Mouse (Mus musculus) c-Kit-negative CD71-positive TER-119-positive erythroid progenitor cells, embryonic 14.5 days (primary cell): ENCODE measurements around the gene Slc2a9.
"Not testable (repeated sequence)": the region's sequence is repeated elsewhere in the genome, so short reads cannot be mapped to it uniquely, and the experiment has no call there.

Source experiments
- DNase-seq: peaks from one replicate; pipeline ENCODE4 v3.0.0-alpha.2; 2013; ENCODE audit warnings: low read depth, low spot score

Slc2a9 gene

DNA sequence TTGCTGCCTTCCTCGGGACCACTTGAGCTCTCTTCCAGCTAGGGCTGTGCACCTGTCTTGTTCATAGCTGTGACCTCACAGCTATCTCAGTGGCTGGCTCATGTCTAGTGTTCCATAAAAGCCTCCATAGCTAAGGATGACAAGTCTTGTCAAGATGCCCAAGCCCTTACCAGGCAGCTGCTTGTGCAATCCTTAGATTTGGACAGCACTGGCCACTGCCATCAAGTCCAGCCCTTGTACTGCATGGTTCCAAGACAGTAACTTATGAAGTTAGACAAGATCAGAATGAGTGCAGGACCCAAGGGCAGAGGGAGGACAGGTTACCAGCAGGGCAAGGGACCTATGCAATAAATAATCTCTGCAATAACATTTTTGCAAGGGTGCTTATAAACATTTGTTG, 1.2 kb upstream of the Slc2a9 start:
- no peak for DNase-seq

DNA sequence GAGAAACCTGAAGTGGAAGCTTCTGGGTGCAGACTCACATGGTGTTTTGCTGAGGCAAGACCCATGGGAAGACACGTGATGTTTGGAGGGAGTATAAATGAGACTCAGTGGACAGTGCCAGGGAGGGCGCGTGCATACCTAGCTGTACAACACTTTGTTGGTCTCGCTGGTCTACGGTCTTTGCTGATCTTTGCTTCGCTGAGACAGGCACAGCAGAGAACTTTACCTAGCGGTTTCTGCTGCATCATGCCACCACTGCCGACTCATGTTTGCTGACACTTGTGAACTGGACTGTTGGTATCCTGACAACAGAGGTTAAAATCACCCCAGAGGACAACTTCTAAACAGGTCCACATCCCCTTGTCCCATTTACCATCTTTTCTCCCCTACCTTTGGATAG, 2.9 kb downstream of the Slc2a9 start:
- DNase-seq = peak; percentile 55

DNA sequence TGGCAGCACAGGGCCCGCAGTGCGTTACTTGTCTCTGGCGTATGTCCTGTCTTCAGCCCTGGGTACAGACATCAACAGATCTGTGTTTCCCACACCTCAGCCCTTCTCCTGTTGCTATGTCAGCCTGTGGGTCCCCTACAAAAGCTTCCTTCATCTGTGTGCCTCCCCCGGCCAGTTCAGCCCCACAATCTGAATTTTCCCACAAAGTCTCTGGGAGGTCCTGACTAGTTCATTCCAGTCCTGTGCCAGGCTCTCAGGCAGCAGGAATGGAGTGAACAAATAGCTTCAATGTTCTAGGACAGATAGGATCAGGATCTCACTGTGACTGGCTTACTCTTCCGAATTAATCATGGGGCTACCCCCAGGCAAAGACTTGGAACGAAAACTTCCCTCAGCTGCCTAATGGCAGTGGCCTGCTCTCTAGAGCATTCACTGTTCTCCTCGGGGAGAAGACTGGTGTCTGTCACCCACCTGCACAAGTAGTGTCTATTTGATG, 3.6 kb downstream of the Slc2a9 start:
- no peak for DNase-seq

DNA sequence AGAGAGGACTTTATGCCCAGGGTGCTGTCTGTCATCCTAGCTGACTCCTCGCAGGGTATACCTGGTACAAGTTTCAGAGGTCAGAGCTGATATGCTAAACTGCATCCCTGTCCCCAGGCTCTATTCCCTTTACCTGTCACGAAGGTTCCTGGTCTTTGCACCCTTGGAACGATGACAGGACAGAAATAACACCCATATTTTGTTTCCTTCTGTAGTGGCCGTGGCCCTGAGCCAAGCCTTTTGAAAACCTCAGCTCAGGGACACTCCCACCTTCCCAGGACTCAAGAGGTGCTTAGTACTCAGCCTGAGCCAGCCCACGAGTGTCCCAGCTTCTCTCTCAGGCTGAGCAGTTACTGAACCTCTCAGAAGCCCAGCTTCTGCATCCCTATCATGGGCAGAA, 4.5 kb downstream of the Slc2a9 start:
- no peak for DNase-seq

DNA sequence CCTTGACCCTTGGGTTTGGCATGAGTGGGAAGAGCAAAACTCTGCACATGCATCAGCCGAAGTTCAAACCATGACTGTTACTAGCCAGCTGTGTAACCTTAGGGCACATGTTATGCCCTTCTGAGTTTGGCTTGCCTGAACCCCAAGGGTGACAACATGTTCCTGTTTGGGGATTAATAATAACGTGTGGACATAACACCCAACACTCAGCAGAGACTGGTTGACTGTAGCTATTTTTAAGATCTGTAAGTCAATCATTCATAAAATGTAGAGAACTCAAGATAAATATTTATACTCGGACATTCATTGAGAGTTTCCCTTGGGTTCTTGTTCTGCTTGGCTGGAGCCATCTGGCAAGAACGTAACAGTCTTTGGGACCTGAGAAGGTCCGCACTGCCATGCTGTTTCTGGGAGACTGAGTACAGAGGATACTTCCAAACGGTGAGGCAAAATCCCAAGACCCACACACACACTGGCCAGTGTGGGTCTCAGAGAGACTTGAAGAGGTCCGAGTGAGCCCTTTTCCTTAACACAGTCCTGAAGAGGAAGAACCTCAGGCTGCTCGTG, 6.4 kb downstream of the Slc2a9 start:
- DNase-seq = no peak

DNA sequence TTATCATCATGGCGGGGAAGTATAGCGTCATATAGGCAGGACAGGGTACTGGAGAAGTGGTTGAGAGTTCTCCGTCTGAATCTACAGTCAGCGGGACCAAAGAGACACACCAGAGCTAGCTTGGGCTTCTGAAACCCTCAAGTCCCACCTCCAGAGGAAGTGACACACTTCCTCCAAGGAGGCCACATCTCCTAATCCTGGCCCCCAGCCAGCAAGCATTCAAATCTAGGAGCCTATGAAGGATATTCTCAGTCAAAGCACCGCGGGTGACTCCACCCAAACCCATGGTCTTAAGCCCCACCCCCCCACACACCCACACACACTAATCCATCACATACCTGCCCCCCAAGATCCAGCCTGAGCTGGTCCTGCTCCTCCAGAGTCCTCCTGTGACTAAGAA, 9.1 kb downstream of the Slc2a9 start:
- DNase-seq = no peak

DNA sequence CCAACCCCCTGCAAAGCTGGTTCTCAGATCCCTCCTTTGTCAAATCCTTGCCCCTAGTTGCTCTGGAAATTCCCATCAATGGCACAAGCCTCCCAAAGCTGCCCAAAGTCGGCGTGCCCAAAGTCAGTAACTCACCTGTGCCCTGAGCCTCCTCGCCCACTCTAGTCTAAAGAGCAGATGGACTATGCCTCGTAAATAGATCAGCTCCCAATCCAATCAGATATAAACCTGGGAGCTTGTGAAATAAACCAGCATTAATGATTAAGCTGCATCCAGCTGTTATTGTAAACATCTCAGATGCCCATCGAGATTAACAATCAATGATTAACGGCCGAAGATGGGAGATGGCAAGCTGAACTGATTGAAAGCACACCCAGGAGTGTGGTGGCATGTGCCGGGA, 11.2 kb downstream of the Slc2a9 start:
- no peak for DNase-seq

DNA sequence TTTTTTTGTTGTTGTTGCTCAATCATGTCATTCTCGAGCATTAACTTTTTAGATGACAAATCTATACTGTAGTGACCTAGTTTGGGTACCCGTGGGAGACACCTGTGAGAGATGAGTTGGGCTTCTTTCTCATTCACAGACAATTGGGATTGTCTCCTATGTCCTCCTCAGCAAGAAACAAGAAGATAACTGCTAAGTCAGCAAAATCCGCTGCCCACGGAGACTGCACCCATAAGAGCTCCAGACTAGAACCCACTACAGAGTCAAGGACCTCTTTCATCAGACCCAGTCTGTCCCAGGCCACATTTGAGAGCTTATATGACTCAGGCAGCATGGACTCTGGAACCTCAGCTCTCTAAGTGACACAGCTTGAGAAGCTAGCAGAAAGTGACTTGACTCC, 13.2 kb downstream of the Slc2a9 start:
- DNase-seq = no peak

DNA sequence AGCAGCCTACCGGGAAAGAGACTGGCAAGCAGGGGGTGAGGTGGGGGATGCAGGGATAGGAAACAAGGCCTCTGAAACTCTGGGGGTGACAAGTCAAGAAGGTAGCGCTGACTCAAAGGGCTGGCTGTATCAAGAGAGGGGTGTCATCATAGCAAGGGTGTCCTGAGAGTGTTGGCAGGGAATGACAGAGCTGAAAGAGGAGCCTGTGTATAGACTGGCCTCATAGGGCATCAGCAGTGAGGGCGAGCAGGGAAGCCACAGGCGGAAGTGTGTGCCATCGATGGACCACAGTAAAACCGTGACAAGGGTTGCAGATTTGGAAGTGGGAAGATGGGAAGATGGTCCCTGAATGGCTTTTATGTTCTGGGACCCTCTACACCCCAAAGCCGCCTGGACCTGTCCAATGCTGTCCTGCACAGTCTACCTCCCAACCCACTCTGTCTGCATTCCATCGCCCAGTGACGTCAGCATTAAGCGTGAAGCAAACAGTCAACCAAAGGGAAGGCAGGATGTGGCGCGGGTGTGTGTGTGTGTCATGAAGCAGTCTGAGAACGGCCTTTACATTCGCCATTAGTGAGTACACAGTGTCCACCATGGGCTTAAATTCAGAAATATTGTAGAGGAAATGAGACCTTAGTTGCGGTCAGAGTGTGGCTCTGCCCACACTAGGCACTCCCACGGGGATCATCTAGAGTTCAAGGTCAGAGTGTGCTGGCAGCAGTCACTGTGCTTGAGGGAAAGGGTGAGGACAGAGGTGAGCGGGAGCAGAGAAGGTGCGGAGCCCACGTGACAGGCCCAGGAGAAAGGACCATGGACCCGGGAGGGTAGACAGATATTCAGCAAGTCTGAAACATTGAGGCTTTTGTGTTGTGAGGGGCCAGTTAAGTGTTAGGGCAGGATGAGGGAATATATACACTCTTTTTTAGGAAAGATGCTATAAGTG, 14.0 kb downstream of the Slc2a9 start:
- no peak for DNase-seq

DNA sequence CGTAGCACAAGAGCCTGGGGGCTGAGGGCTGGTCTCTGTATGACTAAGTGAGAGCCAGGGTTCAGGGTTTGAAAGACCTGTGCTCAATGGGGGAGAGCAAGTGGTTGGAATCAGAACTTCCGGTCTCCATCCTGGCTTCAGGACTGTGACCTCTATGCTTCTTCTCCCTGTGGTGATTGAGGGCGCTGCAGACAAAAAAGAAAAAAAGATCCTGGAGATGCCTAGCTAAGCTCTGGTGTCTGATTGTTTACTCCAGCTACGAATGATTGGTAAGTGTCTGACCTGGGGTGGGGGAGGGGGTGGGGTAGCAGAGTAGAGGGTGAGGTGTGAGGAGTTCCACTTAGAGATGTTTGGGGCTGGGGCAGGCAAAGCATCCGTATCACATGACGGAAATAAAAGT, 14.9 kb downstream of the Slc2a9 start:
- no peak for DNase-seq

DNA sequence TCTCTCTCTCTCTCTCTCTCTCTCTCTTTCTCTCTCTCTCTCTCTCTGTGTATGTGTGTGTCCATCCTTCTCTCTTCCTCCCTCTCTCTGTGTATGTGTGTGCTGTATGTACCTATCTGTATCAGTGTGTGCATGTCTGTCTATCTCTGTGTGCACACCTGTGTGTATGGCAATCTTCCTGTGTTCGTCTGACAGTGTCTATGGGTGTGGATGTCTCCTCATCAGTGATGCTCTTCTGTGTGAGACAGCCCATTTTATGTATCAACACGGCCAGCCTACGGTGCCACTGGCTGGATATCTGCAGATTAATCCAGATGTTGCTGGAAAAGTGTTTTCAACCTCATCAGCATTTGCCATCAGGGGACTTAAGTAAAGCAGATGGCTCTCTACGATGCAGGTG, 15.7 kb downstream of the Slc2a9 start:
- DNase-seq = no peak

DNA sequence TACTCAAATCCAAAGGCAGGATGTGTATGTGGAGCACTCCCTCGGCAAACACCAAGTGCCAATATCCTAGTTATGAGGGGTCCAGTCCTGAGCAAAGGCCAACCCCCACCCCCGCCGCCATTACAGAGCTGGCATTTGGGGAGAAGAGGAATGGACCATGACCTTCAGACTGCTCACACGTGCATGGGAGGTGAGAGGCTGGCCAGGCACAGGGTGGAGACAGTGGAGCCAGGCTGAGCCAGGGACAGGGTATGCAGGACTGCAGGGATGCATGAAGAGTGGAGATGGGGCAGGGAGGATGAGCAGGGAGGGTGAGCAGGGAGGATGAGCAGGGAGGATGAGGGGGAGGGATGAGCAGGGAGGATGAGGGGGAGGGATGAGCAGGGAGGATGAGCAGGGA, 17.0 kb downstream of the Slc2a9 start:
- no peak for DNase-seq

DNA sequence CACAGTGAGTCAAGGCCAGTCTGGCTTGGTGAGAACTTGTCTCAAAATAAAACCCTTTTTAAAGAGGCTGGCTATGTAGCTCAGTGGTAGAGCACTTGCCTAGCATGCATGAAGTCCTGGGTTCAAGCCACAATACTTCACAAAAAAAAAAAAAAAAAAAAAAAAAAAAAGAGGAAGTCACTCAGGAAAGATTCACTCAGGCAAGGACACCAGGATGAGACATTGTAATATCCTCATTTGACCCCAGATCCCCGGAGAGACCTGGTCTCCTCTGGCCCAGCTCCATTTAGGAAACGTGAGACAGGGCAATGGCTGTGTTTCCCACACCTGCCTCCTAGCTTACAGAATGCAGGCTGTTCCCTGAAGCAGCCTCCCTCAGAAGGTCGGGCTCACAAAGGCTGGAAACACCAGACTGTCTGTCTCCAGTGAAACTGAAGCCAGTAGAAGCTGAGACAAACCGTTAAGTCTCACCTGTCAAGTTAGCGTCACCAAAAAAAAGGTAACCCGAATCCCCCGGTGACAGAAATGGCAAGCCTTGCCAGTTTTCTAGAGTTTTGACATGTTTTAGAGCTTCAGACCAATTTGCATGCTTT, 19.3 kb downstream of the Slc2a9 start:
- no peak for DNase-seq

DNA sequence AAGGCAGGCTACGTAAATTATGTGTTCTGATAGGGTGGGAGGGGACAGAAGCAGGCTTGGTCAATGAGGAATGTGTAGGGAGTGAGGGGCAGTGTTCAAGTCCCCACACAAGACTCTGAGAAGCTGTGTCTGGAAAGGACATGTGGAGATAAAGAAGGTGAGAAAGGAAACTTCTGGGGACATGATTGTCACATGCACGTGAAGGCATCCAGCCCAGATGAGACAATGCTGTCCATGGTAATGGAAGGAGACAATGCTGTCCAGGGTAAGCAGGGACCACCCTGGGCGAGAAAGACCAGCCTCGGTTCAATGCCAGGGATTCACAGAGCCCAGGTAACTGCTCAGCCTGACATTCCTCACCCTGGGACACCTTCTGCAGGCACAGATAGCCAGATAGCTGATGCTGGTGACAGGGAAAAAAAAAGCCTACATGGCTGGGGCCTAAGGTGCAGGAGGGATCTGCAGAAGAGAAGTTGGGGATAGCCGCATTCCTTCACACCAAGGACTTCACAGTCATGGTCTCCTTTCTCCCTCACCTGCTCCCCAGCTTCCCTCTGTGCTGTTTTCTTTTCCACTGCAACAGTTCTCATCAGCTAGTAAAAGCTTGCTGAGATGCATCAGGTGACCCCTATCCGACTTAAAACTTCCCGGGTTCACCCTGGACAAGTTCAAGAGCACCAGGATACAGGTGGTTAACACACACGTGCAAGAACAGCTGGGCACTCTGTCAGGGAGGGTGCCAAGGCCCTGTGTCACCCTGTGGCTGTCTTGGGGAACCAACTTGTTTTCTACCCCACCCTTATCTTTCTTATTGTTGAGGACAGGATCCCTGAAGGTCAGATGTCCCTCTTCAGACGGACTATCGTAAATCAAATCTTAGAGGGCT, 21.9 kb downstream of the Slc2a9 start:
- DNase-seq = no peak

DNA sequence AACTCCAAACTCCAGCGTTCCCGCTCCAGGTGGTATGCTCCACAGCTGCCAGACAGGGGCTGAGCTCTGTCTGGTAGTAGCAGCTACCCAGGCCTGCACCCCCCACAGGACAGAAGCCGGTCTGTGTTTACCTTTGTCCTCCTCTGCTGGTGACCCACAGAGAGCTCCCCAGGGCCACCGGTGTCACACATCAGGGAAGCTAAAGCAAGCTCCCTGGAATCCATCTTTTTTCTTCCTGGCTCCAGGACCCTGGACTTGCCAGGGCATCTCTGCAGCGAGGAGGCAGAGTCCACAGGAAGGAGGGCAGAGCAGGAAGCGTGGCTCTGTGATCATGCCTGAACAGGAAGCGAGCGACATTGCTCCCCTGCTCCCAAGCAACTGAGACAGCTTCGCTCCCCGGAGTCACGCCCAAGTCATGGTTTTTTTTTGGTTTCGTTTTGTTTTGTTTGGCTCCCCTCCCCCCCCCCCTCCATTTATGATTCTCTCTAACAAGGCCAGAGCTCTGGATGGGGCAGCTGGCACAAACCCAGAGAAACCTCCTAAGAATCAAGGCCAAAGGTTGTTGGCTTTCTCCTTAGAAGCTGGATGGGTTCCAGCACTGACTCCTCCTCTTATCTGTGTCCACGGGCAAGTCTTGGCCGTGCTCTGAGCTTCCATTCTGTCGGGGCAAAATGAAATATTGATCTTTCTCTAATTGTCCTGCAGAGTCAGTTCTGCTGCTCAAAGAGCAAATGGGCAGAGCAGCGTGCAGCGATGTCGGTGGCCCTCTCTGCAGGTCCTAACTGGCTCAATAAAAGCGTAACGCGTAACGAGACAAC, 22.8 kb downstream of the Slc2a9 start:
- DNase-seq = no peak

DNA sequence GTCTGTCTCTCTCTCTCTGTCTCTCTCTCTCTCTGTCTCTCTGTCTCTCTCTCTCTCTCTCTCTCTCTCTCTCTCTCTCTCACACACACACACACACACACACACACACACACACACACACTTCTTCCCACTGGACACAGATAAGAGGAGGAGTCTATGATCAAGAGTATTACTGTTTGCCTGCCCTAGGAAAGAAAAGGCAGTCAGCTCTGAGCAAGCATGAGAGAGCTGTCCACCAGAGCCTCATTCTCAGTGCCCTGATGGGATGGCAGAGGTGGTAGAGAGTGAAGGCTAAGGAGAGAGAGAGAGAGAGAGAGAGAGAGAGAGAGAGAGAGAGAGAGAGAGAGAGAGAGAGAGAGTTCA, 23.4 kb downstream of the Slc2a9 start:
- not testable (repeated sequence) for DNase-seq

DNA sequence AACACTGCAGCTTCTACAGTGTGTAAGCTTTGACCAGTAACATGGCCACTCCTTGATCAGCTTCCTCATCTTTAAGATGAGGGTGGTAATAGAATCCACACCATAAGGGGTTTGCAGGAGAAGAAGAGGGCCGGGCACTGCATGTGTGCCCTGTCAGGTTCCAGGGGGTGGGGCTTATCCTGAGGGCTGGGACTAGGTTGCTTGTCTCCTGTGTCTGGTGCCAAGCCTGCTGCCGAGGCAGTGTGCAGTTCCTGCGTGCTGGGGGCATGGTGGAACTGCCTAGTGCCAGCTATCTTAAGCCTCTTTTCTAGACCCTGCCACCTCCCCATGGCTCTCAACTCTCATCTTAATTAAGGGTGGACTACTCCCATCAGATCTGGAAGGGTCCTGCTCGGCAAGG, 23.9 kb downstream of the Slc2a9 start:
- DNase-seq = no peak

DNA sequence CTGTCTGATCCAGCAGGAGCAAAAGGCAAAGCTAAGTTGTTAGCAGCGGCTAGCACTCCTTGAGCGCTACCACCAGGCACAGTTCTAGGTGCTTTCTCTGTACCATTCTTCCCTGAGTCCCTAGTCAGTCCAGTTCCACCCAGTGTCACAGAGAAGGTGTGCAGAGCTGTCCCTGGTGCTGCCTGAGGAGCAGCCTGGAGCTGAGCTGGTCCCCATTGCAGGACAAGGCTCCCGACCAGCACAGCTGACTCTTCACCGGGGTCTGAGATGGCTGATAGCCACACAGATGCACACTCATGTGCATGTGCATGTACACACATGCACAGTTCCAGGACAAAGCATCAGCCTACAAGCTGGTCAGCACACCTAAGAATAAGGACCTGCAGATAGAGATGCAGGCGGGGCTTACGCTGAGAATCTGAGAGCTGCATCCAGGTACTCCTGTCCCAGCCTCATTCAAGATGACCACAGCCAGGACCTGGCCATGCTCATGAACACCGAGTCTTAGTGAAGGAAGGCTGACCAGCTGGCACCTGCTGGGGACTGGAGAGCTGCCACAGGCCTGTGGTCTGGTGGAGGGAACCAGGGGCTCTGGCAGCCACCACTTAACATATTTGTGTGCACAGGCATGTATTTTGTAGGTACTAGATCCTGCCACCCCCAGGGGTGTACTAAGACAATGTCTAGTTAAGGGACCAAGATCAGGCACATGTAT, 25.1 kb downstream of the Slc2a9 start:
- no peak for DNase-seq

DNA sequence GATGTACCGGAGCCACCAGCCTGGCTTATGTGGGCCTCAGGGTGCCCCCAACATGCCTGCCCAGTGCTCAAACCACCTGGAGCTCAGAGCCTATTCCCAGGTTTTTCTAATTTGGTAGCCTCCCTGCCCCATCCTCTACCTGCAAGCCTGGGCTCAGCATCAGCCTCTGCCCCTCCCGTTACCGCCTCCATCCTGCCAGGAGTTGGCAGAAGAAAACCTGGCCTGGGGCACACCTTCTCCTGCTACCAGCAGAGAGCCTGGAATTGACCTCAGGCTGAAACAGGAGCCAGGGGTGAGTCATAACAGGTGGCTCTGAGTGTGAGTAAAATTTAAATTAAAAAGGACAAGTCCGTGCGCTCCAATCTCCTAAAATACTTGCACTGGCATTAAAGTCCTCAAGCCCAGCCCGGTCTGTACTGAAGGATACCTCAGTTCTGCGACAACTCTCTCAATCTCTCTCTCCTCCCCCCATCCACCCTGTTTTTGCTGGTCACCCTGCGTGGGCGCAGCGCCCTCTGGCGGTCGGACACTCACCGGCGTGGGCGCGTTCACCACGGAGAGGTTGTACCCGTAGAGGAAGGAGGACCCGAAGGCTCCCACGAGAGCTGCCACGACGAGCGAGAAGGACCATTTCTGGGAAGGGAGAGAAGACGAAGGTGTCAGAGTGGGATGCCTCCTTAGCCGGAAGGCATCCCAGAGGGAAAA, 25.9 kb downstream of the Slc2a9 start:
- no peak for DNase-seq

DNA sequence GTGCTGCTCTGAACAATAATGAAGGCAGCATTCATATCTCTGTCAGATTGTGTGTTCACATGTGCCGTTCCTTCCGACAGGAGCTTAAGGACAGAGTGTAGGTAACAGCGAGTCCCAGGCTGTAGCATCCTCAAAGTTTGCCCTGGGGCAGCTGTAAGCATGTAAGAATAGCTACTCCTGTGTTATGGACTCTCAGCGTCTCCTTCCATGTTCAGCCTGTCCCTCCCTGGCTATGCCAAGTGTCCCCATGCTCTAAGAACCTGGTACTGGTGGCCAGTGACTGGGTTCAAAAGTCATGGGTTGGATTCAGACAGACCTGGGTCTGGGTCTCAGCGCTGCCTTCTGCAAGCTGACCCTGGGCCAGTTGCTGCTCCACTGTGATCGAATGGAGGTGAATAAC, 32.1 kb downstream of the Slc2a9 start:
- no peak for DNase-seq
